Mouse (Mus musculus) adrenal gland, adult 10 weeks (tissue): ENCODE data around the gene Tlr9. TPM values are rescaled to one million over a fixed set of nuclear protein-coding genes. Genes with fewer than 3 reads are reported as not detected.

Experiments
- polyA plus RNA-seq: library from polyadenylated mRNA; stranded (reverse); fragments of 350-450 nt; fragmentation: Illumina TruSeq; extraction: RNeasy Lipid Tissue Mini Kit (QIAGEN cat#74804); gene quantifications from one replicate; pipeline ENCODE4 v1.2.3, GENCODE M21; 2014; ENCODE audit warnings: low read depth, low replicate concordance

The Tlr9 gene
- polyA plus RNA-seq: not detected

GRCm38 (mm10) chr9:106222261-106222851 lies at the start of gene Tlr9:
Gene Tlr9 (plus strand): TSS chr9:106222598.

GRCm38 (mm10) chr9:106199535-106200272 lies 22.7 kb upstream of the Tlr9 start, which contains the start of gene Ppm1m:
Gene Ppm1m (minus strand): TSS chr9:106199746.

GRCm38 (mm10) chr9:106202819-106203636 lies 19.4 kb upstream of the Tlr9 start, which contains the start of gene Twf2:
Gene Twf2 (plus strand): TSS chr9:106203108.

Other genes starting within 250 kb of the Tlr9 start
- gene Col6a4, start 125.8 kb upstream of the Tlr9 start, polyA plus RNA-seq: 0.35 TPM
- gene Glyctk, start 64.5 kb upstream of the Tlr9 start, polyA plus RNA-seq: not detected
- 109 TPM for gene Wdr82, start 51.7 kb upstream of the Tlr9 start, polyA plus RNA-seq
- 10.9 TPM for gene Ppm1m, start 22.9 kb upstream of the Tlr9 start, polyA plus RNA-seq
- gene Twf2, start 19.5 kb upstream of the Tlr9 start, polyA plus RNA-seq: 1.7 TPM
- 319 TPM for gene Alas1, start 26.1 kb downstream of the Tlr9 start, polyA plus RNA-seq
- not detected for gene Poc1a, start 58.5 kb downstream of the Tlr9 start, polyA plus RNA-seq
- 13.1 TPM for gene Dusp7, start 146.0 kb downstream of the Tlr9 start, polyA plus RNA-seq
- gene Rpl29, start 206.9 kb downstream of the Tlr9 start, polyA plus RNA-seq: 28.9 TPM
- gene Acy1, start 215.7 kb downstream of the Tlr9 start, polyA plus RNA-seq: 0.82 TPM
- gene Abhd14b, start 224.9 kb downstream of the Tlr9 start, polyA plus RNA-seq: 17.8 TPM
- gene Abhd14a, start 225.1 kb downstream of the Tlr9 start, polyA plus RNA-seq: 1.0 TPM
- gene Pcbp4, start 230.7 kb downstream of the Tlr9 start, polyA plus RNA-seq: not detected
- gene Gpr62, start 243.3 kb downstream of the Tlr9 start, polyA plus RNA-seq: not detected